Mouse (Mus musculus) adrenal gland, adult (tissue): ENCODE results near the gene Ptprg.
A peak's percentile ranks its signal among the peaks of the same experiment; 100 is the strongest.
"Not testable (repeated sequence)": the region's sequence is repeated elsewhere in the genome, so short reads cannot be mapped to it uniquely, and the experiment has no call there.

Experiments
- DNase-seq, 2 experiments: peaks; one replicate each; pipeline ENCODE4 v3.0.0; 2022 to 2023; ENCODE audit warnings: low spot score in 1 of 2; ENCODE audit not compliant: inconsistent age in 2 of 2

The Ptprg gene

GRCm38 (mm10) chr14:12027247-12027646 lies 473.9 kb downstream of the Ptprg start:
- DNase-seq, result no peak

- DNase-seq, result no peak
Observed at GRCm38 (mm10) chr14:12029926-12030325, 476.6 kb downstream of the Ptprg start.

- DNase-seq, result no peak
Observed at GRCm38 (mm10) chr14:12036530-12037283, 483.4 kb downstream of the Ptprg start.

- no peak for DNase-seq
Observed at GRCm38 (mm10) chr14:12039743-12040142, 486.4 kb downstream of the Ptprg start.

- DNase-seq, result peak; percentile 65 to 72
Observed at GRCm38 (mm10) chr14:12041566-12041965, 488.2 kb downstream of the Ptprg start.

GRCm38 (mm10) chr14:12046226-12046882 lies 493.0 kb downstream of the Ptprg start:
- DNase-seq, result no peak

GRCm38 (mm10) chr14:12047637-12048036 lies 494.3 kb downstream of the Ptprg start:
- no peak for DNase-seq

- no peak for DNase-seq
Observed at GRCm38 (mm10) chr14:12056912-12057524, 503.7 kb downstream of the Ptprg start.

GRCm38 (mm10) chr14:12057856-12058255 lies 504.5 kb downstream of the Ptprg start:
- DNase-seq, result peak in 1 of 2 experiments; percentile 42

GRCm38 (mm10) chr14:12059149-12059548 lies 505.8 kb downstream of the Ptprg start:
- peak; percentile 39 to 65 for DNase-seq

- DNase-seq, result not testable (repeated sequence)
Observed at GRCm38 (mm10) chr14:12061313-12061712, 508.0 kb downstream of the Ptprg start.

- peak; percentile 40 to 65 for DNase-seq
Observed at GRCm38 (mm10) chr14:12062628-12063360, 509.5 kb downstream of the Ptprg start.

GRCm38 (mm10) chr14:12065001-12065400 lies 511.7 kb downstream of the Ptprg start:
- no peak for DNase-seq

- no peak for DNase-seq
Observed at GRCm38 (mm10) chr14:12065736-12066135, 512.4 kb downstream of the Ptprg start.

- DNase-seq, result no peak
Observed at GRCm38 (mm10) chr14:12069707-12070106, 516.4 kb downstream of the Ptprg start.

- DNase-seq, result no peak
Observed at GRCm38 (mm10) chr14:12070361-12070760, 517.0 kb downstream of the Ptprg start.

GRCm38 (mm10) chr14:12070856-12071465 lies 517.6 kb downstream of the Ptprg start:
- peak in 1 of 2 experiments; percentile 61 for DNase-seq

- DNase-seq, result no peak
Observed at GRCm38 (mm10) chr14:12072026-12072861, 518.9 kb downstream of the Ptprg start.

- DNase-seq, result no peak
Observed at GRCm38 (mm10) chr14:12073408-12074107, 520.2 kb downstream of the Ptprg start.
